Mouse (Mus musculus) thymus, postnatal 10 days (tissue): ENCODE data around the gene S1pr1.

Experiments used
- DNase-seq, 2 experiments: peaks; one replicate each; pipeline ENCODE4 v3.0.0; 2021; ENCODE audit warnings: low spot score in 2 of 2

Gene S1pr1

DNA sequence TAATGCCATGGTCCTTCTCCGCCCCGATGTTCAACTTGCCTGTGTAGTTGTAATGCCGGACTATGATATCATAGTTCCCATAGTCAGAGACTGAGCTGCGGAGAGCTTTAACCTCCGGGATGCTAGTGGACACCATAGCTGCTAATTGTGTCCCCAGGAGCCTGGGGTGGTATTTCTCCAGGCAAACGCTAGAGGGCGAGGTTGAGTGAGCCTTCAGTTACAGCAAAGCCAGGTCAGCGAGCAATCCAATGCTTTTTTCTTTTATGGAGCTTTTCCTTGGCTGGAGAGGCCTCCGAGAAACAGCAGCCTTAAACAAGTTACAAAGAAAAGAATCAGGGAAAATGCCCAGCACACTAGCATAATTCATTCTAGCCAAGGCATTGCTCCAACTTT, 2.1 kb downstream of the S1pr1 start:
- DNase-seq: peak; percentile 32 to 73

DNA sequence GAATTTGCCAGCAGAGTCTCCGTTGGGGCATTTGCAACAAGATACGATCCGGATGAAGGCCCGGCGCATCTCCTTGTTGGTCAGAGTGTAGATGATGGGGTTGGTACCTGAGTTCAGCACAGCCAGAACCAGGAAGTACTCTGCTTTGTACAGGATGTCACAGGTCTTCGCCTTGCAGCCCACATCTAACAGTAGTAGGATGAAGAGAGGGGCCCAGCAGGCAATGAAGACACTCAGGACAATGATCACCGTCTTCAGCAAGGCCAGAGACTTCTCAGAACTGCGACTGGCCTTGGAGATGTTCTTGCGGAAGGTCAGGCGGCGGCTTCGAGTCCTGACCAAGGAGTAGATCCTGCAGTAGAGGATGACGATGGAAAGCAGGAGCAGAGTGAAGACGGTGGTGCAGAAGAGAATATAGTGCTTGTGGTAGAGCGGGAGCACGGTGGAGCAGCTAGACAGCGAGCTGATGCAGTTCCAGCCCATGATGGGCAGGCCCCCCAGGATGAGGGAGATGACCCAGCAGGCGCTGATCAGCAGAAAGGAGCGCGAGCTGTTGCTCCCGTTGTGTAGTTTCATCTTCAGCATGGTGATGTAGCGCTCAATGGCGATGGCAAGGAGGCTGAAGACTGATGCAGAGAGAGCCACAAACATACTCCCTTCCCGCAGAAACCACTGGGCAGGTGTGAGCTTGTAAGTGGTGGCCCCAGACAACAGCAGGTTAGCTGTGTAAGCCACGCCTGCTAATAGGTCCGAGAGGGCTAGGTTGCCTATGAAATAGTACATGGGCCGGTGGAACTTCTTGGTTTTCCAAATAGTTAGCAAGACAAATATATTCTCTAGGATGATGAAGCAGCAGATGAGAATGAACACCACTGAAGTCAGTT, 2.7 kb downstream of the S1pr1 start:
- DNase-seq: no peak

DNA sequence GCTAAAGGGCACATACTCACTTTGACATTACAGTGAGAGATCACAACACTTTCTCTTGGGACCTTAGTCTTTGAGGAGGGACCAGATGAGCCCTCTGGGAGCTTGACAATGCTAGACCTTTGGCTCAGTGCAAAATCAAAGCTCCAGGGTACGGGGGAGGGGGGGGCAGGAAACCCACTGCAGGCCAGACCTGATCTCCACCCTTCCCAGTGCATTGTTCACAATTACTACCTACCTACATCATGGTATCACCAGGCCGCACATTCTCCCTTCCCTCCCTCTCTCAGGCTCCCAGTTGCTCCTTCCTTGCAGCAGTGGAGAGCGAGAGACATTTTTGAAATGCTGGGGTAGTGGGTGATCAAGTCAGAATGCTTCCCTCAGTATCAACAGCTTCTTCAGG, 3.5 kb downstream of the S1pr1 start:
- DNase-seq: no peak

DNA sequence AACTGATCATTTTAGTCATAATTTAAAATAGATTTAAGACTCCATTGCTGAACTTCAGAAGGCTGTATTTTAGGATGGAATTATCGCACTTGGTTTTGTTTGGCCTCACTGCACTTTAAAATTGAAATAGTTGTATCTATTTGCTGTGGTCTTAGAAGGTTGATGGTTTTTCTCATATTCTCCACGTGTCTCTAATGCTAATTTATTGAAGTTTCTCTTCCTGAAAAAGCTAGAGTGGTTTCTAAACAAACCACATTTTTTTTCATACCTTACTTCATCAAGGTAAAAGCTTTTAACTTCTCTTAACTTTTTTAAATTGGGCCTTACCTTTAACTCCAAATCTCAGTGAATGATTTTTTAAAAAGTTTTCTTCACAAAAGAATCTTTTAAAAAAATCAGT, 4.8 kb downstream of the S1pr1 start:
- DNase-seq: no peak

DNA sequence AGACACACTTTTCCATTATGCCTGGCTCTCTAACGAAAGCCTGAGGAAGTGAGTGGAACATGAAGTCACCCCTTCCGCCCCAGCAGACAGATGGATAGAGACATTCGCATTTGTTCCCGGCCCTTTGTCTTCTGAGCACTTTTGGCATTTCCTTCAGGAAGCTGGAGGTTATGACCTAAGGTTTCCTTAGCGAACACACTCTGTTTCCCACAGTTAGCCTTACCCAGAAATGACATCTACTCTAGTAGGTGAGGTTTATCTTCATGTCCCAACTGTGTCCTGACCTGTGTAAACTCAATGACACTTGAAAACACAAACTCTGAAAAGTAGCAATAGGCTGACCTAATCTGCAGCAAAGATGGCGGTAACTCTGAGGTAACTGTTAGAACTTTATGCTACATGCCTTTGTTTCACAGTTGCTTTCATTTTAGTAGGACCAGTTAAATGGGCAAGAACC, 5.7 kb downstream of the S1pr1 start:
- DNase-seq: no peak

DNA sequence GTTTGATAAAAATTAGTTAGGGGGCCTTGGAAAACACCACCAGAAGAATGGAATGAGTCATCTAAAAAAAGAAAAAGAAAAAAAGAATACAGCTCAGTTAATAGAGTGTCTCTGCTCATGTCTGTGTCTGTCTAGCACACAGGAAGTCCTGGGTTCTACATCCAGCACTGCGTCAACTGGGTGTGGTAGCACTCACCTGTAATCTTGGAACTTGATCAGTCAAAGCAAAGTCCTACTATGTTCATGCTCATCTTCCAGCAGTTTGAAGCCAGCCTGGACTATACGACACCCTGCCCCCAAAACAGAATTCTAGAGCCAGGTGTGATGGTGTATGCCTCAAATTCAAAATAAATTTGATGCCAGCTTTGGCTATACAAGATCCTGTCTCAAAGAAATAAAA, 8.1 kb downstream of the S1pr1 start:
- no peak for DNase-seq

DNA sequence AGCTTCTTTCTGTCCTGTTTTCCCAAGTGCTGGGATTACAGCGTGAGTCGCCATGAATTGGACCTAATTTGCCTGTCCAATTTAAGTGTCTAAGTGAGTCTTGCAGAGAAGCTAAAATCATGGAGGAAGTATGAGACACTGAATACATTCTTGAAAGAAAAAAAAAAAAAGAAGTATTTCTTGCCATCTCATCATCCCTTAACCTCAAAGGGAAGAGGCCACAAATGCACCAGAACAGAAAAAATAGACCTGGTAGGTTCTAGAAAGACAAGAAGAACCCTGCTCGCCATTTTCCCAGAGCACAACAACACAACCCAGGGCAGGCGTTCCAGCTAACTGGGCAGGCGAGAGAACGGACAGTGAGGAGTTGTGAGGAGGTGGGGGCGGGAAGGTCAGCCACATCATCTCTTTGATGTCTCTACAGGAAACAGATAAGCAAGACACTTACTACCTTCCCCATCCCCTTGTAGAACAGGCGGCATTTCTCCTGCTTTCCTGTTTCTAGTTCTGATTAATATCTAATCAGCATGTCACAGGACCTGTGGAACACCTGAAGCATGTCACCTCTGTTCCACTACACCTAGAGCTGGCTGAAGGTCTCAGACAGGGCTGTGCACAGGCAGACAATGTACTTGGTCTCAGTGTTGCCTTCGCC, 10.5 kb downstream of the S1pr1 start:
- no peak for DNase-seq

DNA sequence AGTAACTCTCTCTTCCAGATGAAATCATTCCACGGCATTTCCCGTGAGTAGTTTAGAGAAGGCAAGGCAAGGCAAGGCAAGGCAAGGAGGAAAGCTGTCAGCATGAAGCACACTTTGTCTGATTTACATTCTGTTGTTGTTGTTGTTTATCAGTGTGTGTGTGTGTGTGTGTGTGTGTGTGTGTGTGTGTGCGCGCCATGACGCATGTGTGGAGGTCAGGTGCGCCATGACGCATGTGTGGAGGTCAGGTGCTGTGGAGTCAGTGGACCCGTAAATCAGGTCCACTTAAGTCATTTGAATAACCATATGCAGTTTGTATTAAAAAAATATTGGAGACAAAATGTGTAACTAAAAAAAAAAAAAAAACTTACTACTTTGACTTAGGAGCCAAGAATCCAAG, 11.2 kb downstream of the S1pr1 start:
- DNase-seq: no peak

DNA sequence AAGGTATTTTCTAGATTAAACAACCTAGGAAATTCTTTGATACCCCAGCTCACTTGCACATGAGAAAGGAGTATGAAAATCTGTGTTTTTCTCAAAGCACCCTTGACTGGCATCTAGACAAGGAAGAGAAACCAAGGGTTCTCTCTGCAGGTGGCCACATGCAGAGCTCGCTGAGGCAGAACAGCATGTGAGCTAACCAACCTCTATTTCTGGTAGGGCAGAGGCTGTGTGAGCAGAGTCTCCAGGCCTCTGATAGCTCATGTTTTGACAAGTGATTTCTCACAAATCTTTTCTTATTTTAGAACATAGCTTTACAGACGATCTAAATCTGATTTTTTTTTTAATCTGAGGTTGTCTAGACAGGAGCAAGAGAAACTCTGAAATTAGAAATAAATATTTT, 12.8 kb downstream of the S1pr1 start:
- DNase-seq: no peak

DNA sequence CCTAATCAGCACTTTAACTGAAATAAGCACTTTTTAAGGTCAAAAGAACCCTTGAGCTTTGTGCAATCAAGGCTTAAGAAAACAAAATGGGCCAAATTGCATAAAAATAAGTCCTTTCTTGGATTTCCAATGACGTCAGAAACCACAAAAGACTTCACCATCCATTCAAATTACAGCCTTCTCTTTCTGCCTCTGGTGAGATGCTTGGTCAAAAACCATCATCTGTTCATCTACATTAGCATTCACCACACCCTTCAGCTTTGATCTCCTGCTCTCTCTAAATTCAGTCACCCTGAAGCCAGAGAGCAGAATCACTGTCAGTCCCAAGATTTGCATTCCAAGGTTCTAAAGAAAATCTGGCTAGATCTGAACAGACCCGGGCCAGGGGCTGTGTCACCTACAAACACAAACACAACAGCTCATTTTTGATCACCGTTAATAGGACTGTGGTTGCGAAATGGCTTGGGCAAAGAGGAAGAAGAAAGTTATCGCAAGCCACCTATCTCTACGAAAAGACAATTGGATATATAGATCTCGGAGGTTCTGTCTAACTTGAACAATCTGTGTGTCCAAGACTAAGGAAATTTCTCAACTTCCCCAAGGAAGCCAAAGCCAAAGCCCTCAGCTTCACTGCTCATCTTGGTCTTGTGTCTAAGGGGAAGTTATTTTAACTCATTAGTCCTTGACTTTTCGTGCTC, 19.5 kb downstream of the S1pr1 start:
- no peak for DNase-seq

DNA sequence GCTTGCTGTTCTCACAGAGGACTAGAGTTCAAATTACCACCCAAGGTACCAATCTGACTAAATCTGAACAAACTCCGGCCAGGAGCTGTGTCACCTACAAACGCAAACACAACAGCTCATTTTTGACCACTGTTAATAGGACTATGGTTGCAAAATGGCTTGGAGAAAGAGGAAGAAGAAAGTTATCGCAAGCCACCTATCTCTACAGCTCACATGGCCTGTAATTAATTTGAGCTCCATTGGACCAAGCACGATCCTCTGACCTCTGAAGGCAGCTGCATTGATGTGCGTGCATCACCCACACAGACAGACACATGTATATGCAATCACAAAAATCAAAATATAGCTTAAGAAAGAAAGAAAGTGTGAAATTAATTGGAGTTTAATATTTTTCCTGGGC, 20.7 kb downstream of the S1pr1 start:
- DNase-seq: no peak

DNA sequence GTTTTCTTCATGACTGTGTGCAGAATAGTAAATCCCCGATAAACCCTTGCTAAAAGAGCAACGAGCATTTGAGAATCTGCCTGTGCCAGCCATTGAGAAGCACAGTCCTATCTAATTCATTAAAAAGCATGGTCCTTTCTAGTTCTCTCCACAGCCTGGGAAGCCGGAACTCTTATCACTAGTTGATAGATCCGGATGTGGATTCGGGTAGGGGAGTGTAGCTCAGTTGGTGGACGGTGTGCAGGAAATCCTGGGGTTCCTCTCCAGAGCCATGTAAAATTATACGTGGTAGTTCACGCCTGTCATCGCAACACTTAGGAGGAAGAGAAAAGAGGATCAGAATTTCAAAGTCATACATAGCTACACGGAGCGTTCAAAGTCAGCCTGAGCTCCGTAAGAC, 21.5 kb downstream of the S1pr1 start:
- no peak for DNase-seq

DNA sequence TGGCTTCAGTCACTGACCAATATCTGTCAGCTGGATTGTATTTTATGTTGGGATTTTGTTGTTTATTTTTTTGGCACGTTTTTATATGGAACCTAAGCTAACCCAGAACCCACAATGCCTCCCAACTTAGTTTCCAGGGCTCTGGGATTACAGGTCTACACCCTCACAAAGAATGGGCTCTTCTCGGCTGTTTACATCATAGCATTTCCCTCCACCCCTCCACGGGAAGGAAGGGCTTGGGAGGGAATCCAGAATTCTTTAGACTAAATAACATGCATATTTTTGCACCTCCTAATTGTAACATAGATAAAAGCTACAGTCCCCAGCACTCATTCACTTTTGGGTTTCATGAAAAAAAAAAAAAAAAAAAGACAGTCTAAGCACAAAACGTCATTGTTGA, 22.0 kb downstream of the S1pr1 start:
- no peak for DNase-seq

DNA sequence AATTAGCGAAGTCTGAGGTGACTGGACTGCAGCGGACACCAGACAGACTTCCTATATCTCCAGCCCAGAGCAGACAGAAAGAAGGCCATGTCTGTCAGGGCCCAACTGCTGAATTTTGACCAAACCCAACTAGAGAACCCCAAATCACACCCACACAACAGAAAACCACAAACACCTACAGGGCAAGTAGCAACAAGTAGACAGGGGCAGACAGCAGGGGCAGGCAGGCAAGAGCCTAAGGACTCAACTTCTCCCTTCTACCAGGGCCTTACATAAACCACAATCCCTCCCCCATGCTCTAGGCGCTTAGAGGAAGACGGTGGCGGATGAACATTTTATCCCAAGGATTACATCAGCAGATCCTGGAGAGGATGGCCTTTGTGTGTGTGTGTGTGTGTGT, 22.5 kb downstream of the S1pr1 start:
- DNase-seq: no peak

DNA sequence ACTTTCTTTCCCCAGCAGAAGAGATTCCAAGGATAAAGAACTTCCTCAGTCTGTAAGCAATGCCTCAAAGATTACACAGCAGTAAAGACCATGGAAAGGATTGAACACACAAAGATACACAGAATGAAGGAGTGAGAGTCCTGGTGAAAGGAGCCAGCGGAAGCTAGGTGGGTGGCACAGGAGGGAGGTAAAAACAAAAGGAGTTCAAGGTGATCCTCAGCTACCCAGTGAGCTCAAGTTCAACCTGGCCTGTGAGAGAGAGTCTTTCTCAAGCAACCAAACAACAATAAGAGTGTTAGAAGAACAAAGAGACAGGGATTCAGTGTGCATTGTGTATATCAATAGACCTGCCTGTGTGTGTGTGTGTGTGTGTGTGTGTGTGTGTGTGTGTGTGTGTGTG, 25.0 kb downstream of the S1pr1 start:
- no peak for DNase-seq

DNA sequence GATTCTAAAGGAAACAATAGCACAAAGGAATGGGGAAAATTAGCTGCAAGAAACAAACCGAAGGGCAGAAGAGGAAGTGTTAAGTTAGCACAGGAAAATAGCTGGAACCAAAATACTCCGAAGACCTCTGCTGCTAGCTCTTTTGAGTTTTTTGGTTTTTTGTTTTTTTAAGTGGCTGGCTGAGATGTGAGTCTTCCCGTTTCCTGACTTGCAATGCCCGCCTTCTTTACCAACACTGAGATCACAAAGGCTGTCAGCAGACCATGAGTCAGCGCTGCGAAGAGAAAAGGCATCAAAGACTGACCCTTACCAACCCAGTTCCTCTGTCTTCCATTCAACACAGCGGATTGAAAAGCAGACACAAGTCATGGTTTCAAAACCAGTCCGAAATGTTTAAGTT, 25.5 kb downstream of the S1pr1 start:
- DNase-seq: no peak

DNA sequence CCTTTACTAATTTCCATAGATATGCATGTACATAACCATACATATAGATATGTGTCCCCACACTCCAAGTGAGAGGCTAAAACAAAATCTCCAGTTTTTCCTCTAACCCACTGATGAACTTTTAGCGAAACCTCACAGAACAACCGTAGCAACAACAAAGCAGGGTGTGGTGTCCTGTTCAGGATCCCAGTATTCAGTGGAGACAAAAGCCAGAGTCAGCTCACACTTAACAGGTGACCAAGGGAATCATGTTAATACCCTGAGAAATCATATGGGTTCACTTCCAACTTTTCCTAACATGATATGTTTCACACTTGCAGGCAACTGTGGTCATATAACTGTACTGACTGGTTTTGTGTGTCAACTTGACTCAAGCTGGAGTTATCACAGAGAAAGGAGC, 27.1 kb downstream of the S1pr1 start:
- no peak for DNase-seq

DNA sequence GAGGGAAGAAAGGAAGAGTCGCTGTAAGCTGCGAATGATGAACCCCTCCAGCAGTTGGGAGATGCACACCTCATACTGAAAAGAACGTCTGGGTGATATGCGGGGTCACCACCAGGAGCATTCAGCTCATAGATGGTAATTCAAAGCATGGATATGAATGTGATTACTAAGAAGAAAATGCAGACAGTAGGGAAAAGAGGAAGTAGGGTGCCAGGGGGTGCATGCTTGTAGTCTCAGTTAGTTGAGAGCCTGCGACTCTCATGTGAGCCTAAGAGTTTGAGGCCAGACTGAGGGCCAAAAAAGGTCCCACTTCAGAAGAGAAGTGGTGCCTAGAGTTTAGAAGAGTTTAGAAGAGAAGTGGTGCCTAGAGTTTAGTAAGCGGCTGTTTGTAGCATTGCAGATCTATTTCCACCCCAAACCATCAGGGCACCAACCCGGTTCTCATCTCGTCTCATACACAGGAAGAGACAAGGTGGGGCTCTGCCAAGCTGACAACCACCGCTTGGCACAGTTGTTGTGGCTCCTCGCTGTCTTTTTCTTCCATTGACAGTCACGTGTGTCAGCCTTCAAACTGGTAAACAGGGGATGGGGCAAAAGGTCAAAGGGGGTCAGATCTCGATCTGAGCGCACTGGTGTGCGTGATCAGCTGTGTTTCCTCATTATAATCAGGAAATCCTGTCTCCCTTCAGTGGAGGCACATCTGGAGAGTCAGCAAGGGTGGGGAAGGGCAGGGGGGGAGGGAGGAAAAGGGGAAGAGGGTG, 32.4 kb downstream of the S1pr1 start:
- DNase-seq: peak; percentile 54 to 57

DNA sequence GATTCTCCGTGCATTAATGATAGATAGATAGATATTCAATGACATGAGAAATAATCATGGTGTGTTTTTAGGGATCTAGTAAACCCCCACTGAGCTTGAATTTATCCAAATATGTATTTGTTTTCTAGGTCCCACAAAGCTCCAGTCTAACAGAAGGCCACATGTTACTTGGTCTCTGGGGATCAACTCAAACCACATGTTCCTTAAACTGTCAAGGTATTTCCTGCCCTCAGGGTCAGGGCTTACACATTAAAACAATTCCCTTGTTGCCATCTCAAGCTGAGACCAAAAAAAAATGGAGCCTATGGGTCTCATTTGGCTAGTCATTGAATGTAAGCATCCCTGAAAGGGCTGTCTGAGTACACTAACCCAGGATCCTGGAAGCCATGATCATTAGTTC, 33.7 kb downstream of the S1pr1 start:
- DNase-seq: no peak

DNA sequence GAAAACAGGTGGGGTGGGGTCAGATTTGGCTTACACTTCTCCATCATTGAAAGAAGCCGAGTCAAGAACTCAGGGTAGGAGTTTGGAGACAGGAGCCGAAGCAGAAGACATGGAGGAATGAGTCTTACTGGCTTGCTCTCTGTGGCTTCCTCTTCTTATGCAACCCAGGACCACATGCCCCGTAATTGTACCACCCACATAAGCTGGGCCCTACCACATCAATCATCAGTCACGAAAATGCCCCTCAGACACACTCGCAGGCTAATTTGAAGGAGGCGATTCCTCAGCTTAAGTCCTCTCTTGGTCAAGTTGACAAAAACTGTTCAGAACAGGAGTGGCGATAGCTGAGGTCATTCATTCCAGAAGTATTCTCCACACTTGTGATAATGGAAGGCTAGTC, 35.9 kb downstream of the S1pr1 start:
- DNase-seq: no peak

DNA sequence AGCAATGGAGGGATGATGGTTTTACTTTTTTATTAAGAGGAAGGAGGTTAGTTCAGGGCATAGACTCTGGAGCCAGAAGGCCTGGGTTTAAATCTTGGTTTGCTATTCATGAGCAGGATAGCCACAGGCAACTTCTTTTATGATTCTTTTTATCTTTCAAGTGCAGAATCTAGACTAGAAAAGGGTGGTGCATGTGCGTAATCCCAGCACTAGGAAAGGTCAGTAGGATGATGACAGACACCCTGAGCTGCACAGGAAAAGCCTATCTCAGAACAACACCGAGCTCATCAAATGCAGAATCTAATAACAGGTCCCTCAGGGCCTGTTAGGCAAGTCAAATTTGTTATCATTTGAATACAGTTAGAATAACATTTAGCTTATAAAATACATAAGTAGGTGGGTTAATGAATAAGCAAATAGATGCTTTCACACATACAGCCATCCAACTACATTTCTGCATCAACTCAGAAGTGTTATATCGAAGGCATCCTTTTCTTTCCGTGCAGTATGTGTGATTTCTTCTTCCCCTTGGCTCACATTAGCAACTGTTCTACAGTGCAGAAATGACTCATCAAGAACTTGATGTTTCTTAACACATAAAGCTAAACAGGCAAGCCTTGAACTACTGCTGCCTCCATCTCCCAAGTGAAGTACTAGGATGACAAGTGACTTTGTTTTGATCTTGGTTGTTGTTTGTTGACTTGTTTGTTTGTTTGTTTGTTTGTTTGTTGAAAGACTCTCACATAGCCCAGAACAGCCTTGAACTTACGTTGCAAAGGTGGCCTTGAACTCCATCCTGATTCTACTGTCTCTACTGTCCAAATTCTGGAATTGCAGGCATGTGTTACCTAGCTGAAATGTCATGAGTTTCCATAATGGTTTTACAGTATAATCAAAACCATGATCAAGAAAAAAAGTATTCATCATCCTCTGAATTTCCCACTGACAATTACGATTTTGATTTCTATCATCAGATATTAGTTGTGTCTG, 39.0 kb downstream of the S1pr1 start:
- no peak for DNase-seq
